Mouse (Mus musculus): ENCODE results near the gene Rgs3.

Rgs3 gene

DNA sequence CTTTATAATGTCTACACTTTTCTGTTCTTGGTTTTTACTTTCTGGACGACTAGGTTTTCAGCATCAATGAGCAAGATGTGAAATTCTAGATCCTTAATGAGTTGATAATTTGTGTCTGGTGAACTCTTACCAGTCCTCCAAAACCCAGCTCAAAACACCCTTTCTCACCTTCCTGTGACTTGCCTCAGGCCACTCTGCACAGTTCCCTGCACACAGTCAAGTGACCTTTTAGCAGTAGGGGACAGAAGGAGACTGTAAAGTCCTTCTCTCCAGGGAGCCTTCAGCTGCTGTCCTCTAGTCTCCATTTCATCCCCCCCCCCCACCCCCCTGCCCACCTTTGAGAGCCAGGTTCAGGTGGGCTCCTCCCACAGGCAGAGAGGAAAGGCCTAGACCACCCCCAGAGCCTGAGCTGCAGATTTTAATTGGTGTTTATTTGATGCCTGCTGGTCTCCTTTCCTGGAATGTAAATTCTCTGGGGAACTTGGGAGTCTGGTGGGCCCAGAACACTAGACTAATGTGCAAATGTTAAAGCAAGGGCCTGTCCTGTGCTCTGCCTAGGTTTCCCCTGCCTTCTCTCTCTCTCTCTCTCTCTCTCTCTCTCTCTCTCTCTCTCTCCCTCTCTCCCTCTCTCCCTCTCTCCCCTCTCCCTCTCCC, 185.5 kb downstream of the Rgs3 start:
- no peak for DNase-seq (ENCODE audit: low spot score)
